ENCODE assay signal across 8 mouse cellular contexts in genomic region chrX:159255123-159255978, GRCm38 (mm10). TPM values are rescaled to one million over a fixed set of nuclear protein-coding genes. Genes with fewer than 3 reads are reported as not detected.
A peak's percentile ranks its signal among the peaks of the same experiment; 100 is the strongest.
DNase-seq lines count a peak whose midpoint lies in the region; ATAC-seq and TF ChIP-seq lines count a peak whose summit lies in the region.

No protein-coding gene starts in this region.

- no peaks in the 10 kb centered on the region for H3K27me3 ChIP-seq in forebrain, embryonic 15.5 days
- no peaks in the 10 kb centered on the region for H3K27me3 ChIP-seq in lung, embryonic 15.5 days

- H3K4me2 ChIP-seq in forebrain, embryonic 15.5 days (replicated peaks), result peak overlapping the region; percentile 63
- H3K4me2 ChIP-seq in lung, embryonic 15.5 days, result peak overlapping the region; percentile 62

- no peaks in the 10 kb centered on the region; a peak in 1 of 4 replicates for H3K4me1 ChIP-seq in ES-E14 (ENCODE audit: control insufficient read depth in 2 of 2, insufficient read depth in 2 of 2, low read length in 2 of 2, poor library complexity in 1 of 2)
- no peaks in the 10 kb centered on the region for H3K4me1 ChIP-seq in forebrain, embryonic 15.5 days
- no peaks in the 10 kb centered on the region for H3K4me1 ChIP-seq in lung, embryonic 15.5 days
- H3K4me1 ChIP-seq in olfactory bulb, adult 2 months (ENCODE audit: control insufficient read depth, insufficient read depth, low read length), result no peaks in the 10 kb centered on the region

- no peaks in the 10 kb centered on the region for H3K36me3 ChIP-seq in ES-E14 (ENCODE audit: control insufficient read depth, insufficient read depth, low read length, poor library complexity, severe bottlenecking)
- no peaks in the 10 kb centered on the region for H3K36me3 ChIP-seq in forebrain, embryonic 15.5 days
- H3K36me3 ChIP-seq in lung, embryonic 15.5 days, result no peaks in the 10 kb centered on the region

- no peak for TF ChIP-seq POLR2A in olfactory bulb, adult 2 months (IDR thresholded peaks at IDR 0.05; ENCODE audit: insufficient read depth, low read depth, low read length)

- peak overlapping the region; percentile 94 for H3K9ac ChIP-seq in ES-E14 (ENCODE audit: insufficient read depth, low read depth, low read length, poor library complexity, severe bottlenecking)
- H3K9ac ChIP-seq in forebrain, embryonic 15.5 days (replicated peaks), result peak overlapping the region; percentile 62
- H3K9ac ChIP-seq in lung, embryonic 15.5 days, result peak overlapping the region; percentile 68

- in situ Hi-C loops in ES-E14 (cut with MboI; ENCODE audit: low sequenced_read_pairs in 2 of 2, unreplicated experiment in 2 of 2), result no loop called here

- peak; percentile 97 for ATAC-seq in forebrain, embryonic 15.5 days (replicated peaks)
- peak; percentile 96 for ATAC-seq in lung, embryonic 15.5 days (ENCODE audit: borderline replicate concordance, extremely low read depth, low FRiP score, low TSS enrichment)

- peak overlapping the region; percentile 90 to 97 for H3K4me3 ChIP-seq in ES-E14 (ENCODE audit: insufficient read depth in 1 of 2, low read depth in 1 of 2, low read length in 2 of 2, poor library complexity in 1 of 2, severe bottlenecking in 1 of 2)
- peak overlapping the region; percentile 56 for H3K4me3 ChIP-seq in forebrain, embryonic 15.5 days
- H3K4me3 ChIP-seq in lung, embryonic 15.5 days, result peak overlapping the region; percentile 64
- H3K4me3 ChIP-seq in olfactory bulb, adult 2 months (ENCODE audit: insufficient read depth, low read depth, low read length), result peak overlapping the region; percentile 89

- peak; percentile 70 for DNase-seq in ES-E14 (ENCODE audit: low read depth, low spot score)
- peak; percentile 75 for DNase-seq in cerebellum, adult 11 months
- DNase-seq in heart, postnatal 25 days (ENCODE audit: low spot score), result peak; percentile 82
- DNase-seq in layer of hippocampus, adult 8-10 months (ENCODE audit: low spot score in 2 of 2), result peak; percentile 38 to 71
- DNase-seq in thymus, adult 18-20 months, result peak; percentile 86 to 87

- no peaks in the 10 kb centered on the region for H3K9me3 ChIP-seq in ES-E14 (ENCODE audit: control insufficient read depth, insufficient read depth, low read depth, low read length)
- H3K9me3 ChIP-seq in forebrain, embryonic 15.5 days, result no peaks in the 10 kb centered on the region
- H3K9me3 ChIP-seq in lung, embryonic 15.5 days, result no peaks in the 10 kb centered on the region

- no peak for TF ChIP-seq CTCF in olfactory bulb, adult 2 months (IDR thresholded peaks at IDR 0.05; ENCODE audit: insufficient read depth, low read depth, low read length)

- peak overlapping the region; percentile 67 for H3K27ac ChIP-seq in ES-E14 (ENCODE audit: insufficient read depth, low read depth, low read length, poor library complexity, severe bottlenecking)
- peak overlapping the region; percentile 91 for H3K27ac ChIP-seq in forebrain, embryonic 15.5 days (replicated peaks)
- H3K27ac ChIP-seq in lung, embryonic 15.5 days, result peak overlapping the region; percentile 91
- H3K27ac ChIP-seq in olfactory bulb, adult 2 months (ENCODE audit: insufficient read depth, low read depth, low read length), result peak overlapping the region; percentile 67; the same call in 1 of the 2 replicates

- intact Hi-C loops in heart, postnatal 25 days (cut with DNase I), result no loop called here

- 27% methylated on average over 31 of the region's 71 CpGs for WGBS in forebrain, embryonic 15.5 days
- 19% methylated on average over 50 of the region's 71 CpGs for WGBS in lung, embryonic 15.5 days
- 10% methylated on average over 58 of the region's 71 CpGs for WGBS in olfactory bulb, adult 2 months

TF ChIP-seq in ES-E14, 5 proteins besides CTCF, POLR2A, EP300 and RAD21:
- no peak for TF ChIP-seq MAFK (IDR thresholded peaks at IDR 0.05; ENCODE audit: insufficient read depth, low read depth, low read length)
- no peak for TF ChIP-seq ZC3H11A (IDR thresholded peaks at IDR 0.05; ENCODE audit: borderline replicate concordance, low read depth, low read length)
- TF ChIP-seq CHD2 (IDR thresholded peaks at IDR 0.05; ENCODE audit: low read depth, low read length), result no peak
- TF ChIP-seq HCFC1 (IDR thresholded peaks at IDR 0.05; ENCODE audit: borderline replicate concordance, insufficient read depth, low read length), result no peak
- no peak for TF ChIP-seq ZNF384 (IDR thresholded peaks at IDR 0.05; ENCODE audit: low read depth, low read length)

RNA-seq across cellular contexts. Expression of gene Rps6ka3, which starts 45.2 kb away (rescaled TPM):
- total RNA-seq in ES-E14 (2012; rRNA removed), result 9.6 and 10.0 TPM in 2 replicates
- polyA plus RNA-seq in forebrain, embryonic 15.5 days (2015; fragmentation: Nextera tagmentation; extraction: Ambion mirVana), result 3.4 and 3.9 TPM in 2 replicates
- total RNA-seq in heart, postnatal 25 days (2021), result 10 to 100 TPM; 36.3 to 38.6 TPM
- 10 to 100 TPM; 26.7 to 32.8 (median 27.6) TPM for total RNA-seq in layer of hippocampus, adult 8-10 months (2022)
- polyA plus RNA-seq in lung, embryonic 15.5 days (2015; fragmentation: Nextera tagmentation; extraction: Ambion mirVana), result 5.8 and 6.8 TPM in 2 replicates
- not detected in 2 replicates for polyA plus RNA-seq in olfactory bulb, adult 2 months (2012; ENCODE audit: insufficient read depth, insufficient read length, low replicate concordance, missing spikeins)

Comparison
In these comparisons a context has a peak if more than half of its experiments do, and no peak if none do; other contexts are left out.
1. Peak in every context shown above with its lines: DNase-seq, ATAC-seq, H3K4me3 ChIP-seq and H3K27ac ChIP-seq.